Mouse (Mus musculus) bone marrow, adult 2 months (tissue): ENCODE results near the gene Lingo1. TPM values are rescaled to one million over a fixed set of nuclear protein-coding genes. Genes with fewer than 3 reads are reported as not detected.

Source experiments
- H3K27ac ChIP-seq: fragments of 200-500 bp; 2 replicates; pipeline ENCODE4 v1.5.1; 2012; ENCODE audit warnings: low read depth, mild to moderate bottlenecking, control low read depth, inconsistent platforms, low read length; ENCODE audit not compliant: control insufficient read depth, poor library complexity, insufficient read depth
- H3K4me1 ChIP-seq: fragments of 200-500 bp; 2 replicates; pipeline ENCODE4 v1.6.1; 2011; ENCODE audit warnings: low read length; ENCODE audit not compliant: control insufficient read depth, insufficient read depth
- H3K4me3 ChIP-seq: fragments of 200-500 bp; replicated peaks from 2 replicates; pipeline ENCODE3; 2011; ENCODE audit warnings: mild to moderate bottlenecking, low read depth, low read length, control low read depth; ENCODE audit not compliant: control insufficient read depth
- CTCF ChIP-seq: fragments of 200-500 bp; IDR thresholded peaks from 2 replicates; pipeline ENCODE4 v1.5.1; 2011; ENCODE audit warnings: low read length, control low read depth; ENCODE audit not compliant: control insufficient read depth, insufficient read depth
- POLR2A ChIP-seq: fragments of 200-500 bp; IDR thresholded peaks from 2 replicates; pipeline ENCODE4 v1.6.1; 2011; ENCODE audit warnings: low read depth, mild to moderate bottlenecking, control low read depth, low read length, borderline replicate concordance; ENCODE audit not compliant: control insufficient read depth
- WGBS: fragments of 180-500 bp; shearing (Covaris S2); methylation state at CpG from one replicate; pipeline ENCODE4 v1.1.7; 2018; 5-methylcytosine and 5-hydroxymethylcytosine counted together
- polyA plus RNA-seq: library from polyadenylated mRNA; stranded (reverse); fragments of >200 nt; gene quantifications from 2 replicates; pipeline ENCODE4 v1.2.4, GENCODE M21; 2011; ENCODE audit warnings: low replicate concordance; ENCODE audit not compliant: missing spikeins, insufficient read depth, insufficient read length

Lingo1 gene
- polyA plus RNA-seq, 1 experiment = 0.87 TPM

DNA sequence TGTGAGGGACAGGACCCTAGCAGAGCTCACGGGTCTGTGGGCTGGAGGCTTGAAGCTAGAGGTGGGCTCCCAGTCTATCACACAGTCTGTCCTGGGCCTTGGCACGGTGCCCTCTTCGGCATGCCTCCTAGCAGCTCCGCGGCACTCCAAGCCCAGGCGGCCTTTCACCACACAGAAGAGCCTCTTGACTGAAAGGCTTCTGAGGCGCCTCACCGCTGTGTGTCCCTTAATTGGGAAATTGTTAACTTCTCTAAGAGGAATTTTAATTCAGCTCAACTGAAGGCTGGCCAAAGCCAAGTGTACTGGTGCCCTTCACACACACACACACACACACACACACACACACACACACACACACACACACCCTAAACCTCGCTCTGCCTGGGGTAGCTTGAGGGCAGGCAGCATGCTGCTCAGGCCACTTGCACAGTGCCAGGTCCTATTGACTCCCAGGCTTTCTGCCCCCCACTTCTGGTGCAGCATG is 28.6 kb downstream of the Lingo1 start:
- no peak for TF ChIP-seq CTCF
- H3K4me3 ChIP-seq = no peak overlapping the region
- H3K4me1 ChIP-seq = no peaks in the 10 kb centered on the region
- 86% methylated on average over 9 of the region's 9 CpGs for WGBS
- no peak overlapping the region for H3K27ac ChIP-seq

DNA sequence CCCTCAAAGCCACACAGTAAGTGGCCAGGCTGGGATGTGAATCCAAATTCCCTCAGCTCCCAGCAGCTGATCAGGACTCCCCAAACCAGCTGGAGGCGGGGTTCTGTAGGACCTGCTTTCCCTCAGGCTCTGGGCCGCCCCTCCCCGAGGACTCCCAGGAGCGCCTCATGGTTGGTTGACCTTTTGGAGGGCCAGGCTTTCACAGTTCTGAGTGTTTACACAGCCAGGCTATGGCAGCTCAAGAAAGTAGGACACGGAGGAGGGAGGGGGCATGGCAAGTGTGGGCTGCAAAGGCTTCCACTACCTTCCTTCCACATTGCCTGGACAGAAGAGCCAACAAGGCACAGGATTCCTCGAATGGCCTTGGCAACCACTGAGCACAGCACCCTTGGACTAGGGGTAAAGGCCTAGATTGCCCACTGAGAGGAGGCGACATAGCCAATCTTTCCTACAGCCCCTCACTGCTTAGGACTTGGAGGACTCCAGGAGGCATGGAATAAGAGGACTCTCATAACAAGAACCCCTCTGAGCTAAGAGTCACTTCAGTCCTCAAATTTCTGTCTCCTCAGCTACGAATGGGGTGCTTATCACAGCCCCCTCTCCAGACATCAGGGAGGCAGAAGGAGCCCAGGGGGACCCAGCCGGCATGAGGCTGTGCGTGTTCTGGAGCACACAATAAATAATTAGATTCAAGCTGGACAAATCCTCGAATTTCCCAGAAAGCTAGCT is 29.5 kb downstream of the Lingo1 start:
- TF ChIP-seq POLR2A = no peak
- TF ChIP-seq CTCF = no peak
- Histone ChIP-seq H3K4me3 (no peak overlapping the region), H3K27ac (no peak overlapping the region), H3K4me1 (no peaks in the 10 kb centered on the region)
- WGBS = 67% methylated on average over 11 of the region's 11 CpGs

DNA sequence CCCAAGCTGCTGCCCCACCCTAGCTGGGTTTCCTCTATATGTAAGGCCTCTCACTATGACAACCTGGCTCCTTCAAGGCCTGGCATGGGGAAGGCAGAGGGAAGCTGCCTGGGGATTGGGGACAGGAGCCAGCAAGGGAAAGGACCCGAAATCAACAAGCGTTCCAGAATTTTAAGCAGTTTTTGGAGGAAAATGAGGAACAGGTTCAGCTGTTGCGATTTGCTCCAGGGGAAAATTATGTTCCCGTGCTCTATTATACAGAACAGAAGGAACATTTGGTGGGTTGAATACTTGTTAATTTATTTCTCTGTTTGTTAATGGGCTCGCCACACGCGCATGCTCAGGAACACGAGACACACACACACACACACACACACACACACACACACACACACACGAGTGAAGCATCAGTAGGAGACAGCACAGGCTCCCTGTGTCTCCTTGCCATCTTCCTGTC is 34.1 kb downstream of the Lingo1 start:
- TF ChIP-seq POLR2A = no peak
- no peak for TF ChIP-seq CTCF
- no peaks in the 10 kb centered on the region for H3K4me1 ChIP-seq
- no peak overlapping the region for H3K27ac ChIP-seq
- no peak overlapping the region for H3K4me3 ChIP-seq
- WGBS = 75% methylated on average over 9 of the region's 9 CpGs

DNA sequence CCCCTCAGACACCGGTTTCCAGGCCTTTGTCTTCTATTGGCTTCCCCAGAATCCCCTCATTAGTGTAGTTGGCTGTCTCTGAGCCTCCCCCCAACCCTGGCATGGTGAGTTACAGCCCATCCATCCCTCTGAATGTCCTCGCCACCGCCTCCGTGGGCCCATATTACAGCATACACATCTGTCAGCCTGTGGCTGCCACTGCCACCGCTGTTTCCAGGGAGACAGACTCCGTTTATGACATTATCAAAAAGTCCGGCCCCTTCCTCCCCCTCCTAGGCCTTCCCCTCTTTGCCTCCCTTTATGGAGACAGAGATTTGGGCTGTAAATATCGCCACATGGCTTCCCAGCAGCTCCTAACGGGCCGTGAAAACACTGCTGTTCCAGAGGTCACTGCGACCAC is 38.5 kb downstream of the Lingo1 start:
- TF ChIP-seq POLR2A (no peak), CTCF (no peak)
- H3K4me1 ChIP-seq = no peaks in the 10 kb centered on the region
- WGBS = 30% methylated on average over 11 of the region's 11 CpGs
- H3K4me3 ChIP-seq = no peak overlapping the region
- H3K27ac ChIP-seq = no peak overlapping the region

DNA sequence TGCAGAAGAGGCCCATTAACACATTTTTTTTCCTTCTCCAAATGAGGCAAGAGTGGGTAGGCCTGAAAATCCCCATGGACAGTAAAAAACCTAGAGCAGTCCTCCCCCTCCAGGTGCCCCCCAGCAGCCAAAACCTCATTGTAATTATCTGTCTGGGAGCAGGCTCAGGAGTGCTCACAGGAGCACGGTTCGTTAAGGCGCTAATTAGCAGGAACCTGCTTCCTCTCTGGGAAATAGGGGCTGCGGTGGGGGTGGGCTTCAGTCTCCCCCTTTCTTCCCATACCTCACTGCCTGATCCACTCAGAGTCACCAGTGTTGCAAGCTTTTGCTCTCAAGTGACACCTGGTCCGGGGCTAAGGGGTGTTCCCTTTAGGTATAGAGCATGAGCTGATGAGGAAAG is 41.1 kb downstream of the Lingo1 start:
- WGBS = 79% methylated on average over 5 of the region's 5 CpGs
- TF ChIP-seq CTCF = no peak
- Histone ChIP-seq H3K4me1 (no peaks in the 10 kb centered on the region), H3K4me3 (no peak overlapping the region), H3K27ac (no peak overlapping the region)

DNA sequence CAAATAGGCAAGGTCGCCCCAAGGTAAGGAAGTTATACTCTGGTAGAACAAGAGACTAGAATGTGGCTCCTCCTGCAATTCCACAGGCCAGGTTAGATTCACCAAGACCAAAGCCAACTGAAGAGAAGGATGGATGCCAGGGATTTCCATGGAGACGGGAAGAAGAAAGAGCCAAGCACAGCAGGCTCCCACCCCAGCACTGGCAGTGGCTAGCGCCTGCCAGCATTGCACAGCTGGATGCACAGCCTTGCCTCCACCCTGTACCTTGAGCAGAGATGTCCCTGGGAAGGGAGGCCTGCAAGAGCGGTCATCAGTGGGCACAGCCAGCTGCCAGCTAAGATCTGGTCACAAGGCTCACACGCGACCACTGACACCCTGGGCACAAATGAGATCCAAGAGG is 42.9 kb downstream of the Lingo1 start:
- Histone ChIP-seq H3K27ac (no peak overlapping the region), H3K4me1 (no peaks in the 10 kb centered on the region), H3K4me3 (no peak overlapping the region)
- WGBS = 75% methylated on average over 6 of the region's 6 CpGs
- TF ChIP-seq POLR2A (no peak), CTCF (no peak)

DNA sequence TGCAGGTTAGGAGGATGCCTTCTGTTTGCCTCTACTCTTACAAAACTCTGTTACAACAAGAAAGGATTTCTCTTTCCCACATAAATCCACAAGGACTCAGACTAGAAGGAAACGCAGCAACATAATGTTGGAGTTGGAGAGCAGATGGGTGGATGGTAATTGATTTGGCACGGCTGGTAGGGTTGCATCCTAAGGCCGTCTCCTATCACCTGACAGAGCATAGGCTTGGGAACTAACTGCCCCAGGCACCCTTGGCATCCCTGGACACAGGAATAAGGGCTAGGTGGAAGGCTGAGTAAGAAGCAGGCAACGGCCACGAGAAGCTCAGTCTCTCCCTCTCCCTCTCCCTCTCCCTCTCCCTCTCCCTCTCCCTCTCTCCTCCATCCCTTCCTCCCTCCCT is 48.2 kb downstream of the Lingo1 start:
- H3K4me3 ChIP-seq = no peak overlapping the region
- WGBS = 58% methylated on average over 5 of the region's 5 CpGs
- no peak overlapping the region for H3K27ac ChIP-seq
- TF ChIP-seq CTCF = no peak
- TF ChIP-seq POLR2A = no peak
- H3K4me1 ChIP-seq = no peaks in the 10 kb centered on the region

DNA sequence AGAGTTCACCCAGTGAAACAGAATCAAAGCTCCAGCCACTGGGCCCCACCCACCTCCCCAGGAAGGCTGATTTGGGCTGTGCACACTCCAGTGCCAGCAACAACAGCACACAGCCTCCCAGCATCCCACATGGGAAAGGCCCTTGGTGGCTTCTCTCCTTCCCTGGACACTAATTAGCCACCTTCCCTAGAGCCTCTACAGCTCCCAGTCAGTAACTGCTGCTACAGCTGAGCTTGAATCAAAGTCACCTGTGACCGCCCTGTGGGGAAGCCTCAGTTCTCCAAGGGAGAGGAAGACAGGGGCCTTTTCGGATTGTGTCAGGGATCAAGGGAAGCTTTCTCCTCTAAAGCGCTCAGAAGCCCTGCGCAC is 49.4 kb downstream of the Lingo1 start:
- 87% methylated on average over 4 of the region's 4 CpGs for WGBS
- H3K4me3 ChIP-seq = no peak overlapping the region
- H3K4me1 ChIP-seq = no peaks in the 10 kb centered on the region
- TF ChIP-seq POLR2A = no peak
- TF ChIP-seq CTCF = no peak
- H3K27ac ChIP-seq = no peak overlapping the region

DNA sequence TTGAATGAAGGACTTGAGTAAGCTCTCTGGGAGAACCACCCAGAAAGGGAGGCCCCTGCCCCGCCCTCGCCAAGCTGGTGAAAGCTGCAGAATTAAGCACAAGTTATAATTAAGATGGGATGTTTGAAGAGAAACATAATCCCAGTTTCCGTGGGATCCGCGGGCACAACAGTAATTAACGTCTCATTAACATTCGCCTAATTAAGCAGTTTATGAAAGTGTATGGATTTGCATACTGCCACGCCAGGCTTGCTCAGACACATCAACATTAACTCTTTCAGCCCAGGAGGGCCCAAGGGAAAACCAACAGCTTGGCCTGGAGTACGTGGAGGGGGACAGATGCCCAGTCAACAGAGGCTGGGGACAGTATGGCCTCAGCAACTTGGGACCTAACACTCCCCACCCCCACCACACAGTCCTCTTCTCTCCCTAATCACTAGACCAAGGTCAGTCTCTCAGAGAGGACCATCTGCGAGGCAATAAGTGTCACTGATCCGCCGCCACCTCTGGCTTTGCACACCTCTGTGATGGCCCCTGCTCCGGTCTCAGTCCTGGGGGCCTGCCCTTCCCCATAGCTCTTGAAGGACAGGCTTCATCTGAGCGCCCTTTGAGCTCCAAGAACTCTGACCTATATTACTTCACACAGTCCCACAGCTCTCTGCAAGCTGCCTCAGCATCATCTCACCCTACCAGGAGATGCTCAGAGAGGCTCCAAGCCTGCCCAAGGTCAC is 49.9 kb downstream of the Lingo1 start:
- Histone ChIP-seq H3K27ac (no peak overlapping the region), H3K4me3 (no peak overlapping the region), H3K4me1 (no peaks in the 10 kb centered on the region)
- TF ChIP-seq POLR2A (no peak), CTCF (no peak)
- 80% methylated on average over 14 of the region's 14 CpGs for WGBS
